Mouse (Mus musculus) spleen, adult 2 months (tissue): Measurements from ENCODE around the gene Rnaseh2a. TPM values are rescaled to one million over a fixed set of nuclear protein-coding genes. Genes with fewer than 3 reads are reported as not detected.

Source experiments
- DNase-seq, 2 experiments: peaks; one replicate each; pipeline versions ENCODE4 v3.0.0 to v3.0.0-alpha.2; 2012 to 2021; ENCODE audit warnings: low spot score in 2 of 2, low read depth in 1 of 2
- H3K27ac ChIP-seq: fragments of 200-500 bp; 2 replicates; pipeline ENCODE4 v1.5.1; 2012; ENCODE audit warnings: low read length, inconsistent platforms; ENCODE audit not compliant: insufficient read depth
- H3K27me3 ChIP-seq: fragments of 200-500 bp; 2 replicates; pipeline ENCODE4 v1.6.1; 2012; ENCODE audit warnings: mild to moderate bottlenecking, moderate library complexity, low read length, inconsistent platforms; ENCODE audit not compliant: control insufficient read depth, insufficient read depth
- H3K36me3 ChIP-seq: fragments of 200-500 bp; 2 replicates; pipeline ENCODE4 v1.6.1; 2012; ENCODE audit warnings: mild to moderate bottlenecking, low read length, inconsistent platforms; ENCODE audit not compliant: control insufficient read depth, insufficient read depth
- H3K4me1 ChIP-seq: fragments of 200-500 bp; 2 replicates; pipeline ENCODE4 v1.6.1; 2011; ENCODE audit warnings: inconsistent platforms; ENCODE audit not compliant: control insufficient read depth, insufficient read depth, insufficient read length
- H3K4me3 ChIP-seq: fragments of 200-500 bp; 2 replicates; pipeline ENCODE4 v1.5.1; 2011; ENCODE audit warnings: mild to moderate bottlenecking, inconsistent platforms; ENCODE audit not compliant: insufficient read depth, insufficient read length; ENCODE audit errors: extremely low read depth
- CTCF ChIP-seq: fragments of 200-500 bp; IDR thresholded peaks from 2 replicates; pipeline ENCODE4 v1.5.1; 2011; ENCODE audit warnings: mild to moderate bottlenecking, inconsistent platforms; ENCODE audit not compliant: insufficient read depth, insufficient read length, insufficient replicate concordance; ENCODE audit errors: extremely low read depth
- POLR2A ChIP-seq: fragments of 200-500 bp; IDR thresholded peaks from 2 replicates; pipeline ENCODE4 v1.6.1; 2011; ENCODE audit warnings: low read depth, low read length, inconsistent platforms
- WGBS: fragments of 180-500 bp; shearing (Covaris S2); methylation state at CpG from one replicate; pipeline ENCODE4 v1.1.7; 2018; 5-methylcytosine and 5-hydroxymethylcytosine counted together
- polyA plus RNA-seq: library from polyadenylated mRNA; depleted of rRNA; stranded (reverse); fragments of >200 nt; gene quantifications from 2 replicates; pipeline ENCODE4 v1.2.3, GENCODE M21; 2012

Rnaseh2a gene
- polyA plus RNA-seq, 1 experiment, result 34.2 TPM

- DNase-seq, result no peak
- H3K4me1 ChIP-seq, result peaks cover 32% of the 10 kb centered on the region
- H3K27me3 ChIP-seq, result no peaks in the 10 kb centered on the region
- WGBS, result 3% methylated on average over 23 of the region's 23 CpGs
- no peaks in the 10 kb centered on the region for H3K36me3 ChIP-seq
- H3K4me3 ChIP-seq, result peak overlapping the region; percentile 64
- peak overlapping the region; percentile 89 for H3K27ac ChIP-seq
- TF ChIP-seq CTCF, result no peak
- no peak for TF ChIP-seq POLR2A
Measured at GRCm38 (mm10) chr8:84985049-84985683, 15.6 kb upstream of the Rnaseh2a start.

GRCm38 (mm10) chr8:84984294-84985048 is 14.9 kb upstream of the Rnaseh2a start:
- no peaks in the 10 kb centered on the region for H3K36me3 ChIP-seq
- peak in 1 of 2 experiments; percentile 40 for DNase-seq
- TF ChIP-seq CTCF, result no peak
- no peak for TF ChIP-seq POLR2A
- H3K27me3 ChIP-seq, result no peaks in the 10 kb centered on the region
- H3K4me3 ChIP-seq, result no peak overlapping the region
- peaks cover 35% of the 10 kb centered on the region for H3K4me1 ChIP-seq
- WGBS, result 33% methylated on average over 16 of the region's 16 CpGs
- peak overlapping the region; percentile 89 for H3K27ac ChIP-seq

- no peak for TF ChIP-seq POLR2A
- no peak for TF ChIP-seq CTCF
- no peaks in the 10 kb centered on the region for H3K27me3 ChIP-seq
- H3K4me3 ChIP-seq, result no peak overlapping the region
- no peaks in the 10 kb centered on the region for H3K36me3 ChIP-seq
- WGBS, result 14% methylated on average over 3 of the region's 3 CpGs
- peaks cover 37% of the 10 kb centered on the region for H3K4me1 ChIP-seq
- DNase-seq, result no peak
- peak overlapping the region; percentile 78 for H3K27ac ChIP-seq
Measured at GRCm38 (mm10) chr8:84982499-84983011, 13.0 kb upstream of the Rnaseh2a start.

- WGBS, result 44% methylated on average over 15 of the region's 15 CpGs
- Histone ChIP-seq H3K4me1 (peaks cover 37% of the 10 kb centered on the region), H3K36me3 (no peaks in the 10 kb centered on the region), H3K4me3 (no peak overlapping the region), H3K27me3 (no peaks in the 10 kb centered on the region), H3K27ac (peak overlapping the region; percentile 78)
- DNase-seq, result no peak
- TF ChIP-seq POLR2A, result no peak
- no peak for TF ChIP-seq CTCF
Measured at GRCm38 (mm10) chr8:84981644-84982498, 12.3 kb upstream of the Rnaseh2a start.

- Histone ChIP-seq H3K4me1 (peaks cover 37% of the 10 kb centered on the region), H3K27ac (peak overlapping the region; percentile 96), H3K36me3 (no peaks in the 10 kb centered on the region), H3K4me3 (peak overlapping the region; percentile 50; the same call in 1 of the 2 replicates), H3K27me3 (no peaks in the 10 kb centered on the region)
- 28% methylated on average over 11 of the region's 11 CpGs for WGBS
- TF ChIP-seq POLR2A (no peak), CTCF (no peak)
- DNase-seq, result peak in 1 of 2 experiments; percentile 53
Measured at GRCm38 (mm10) chr8:84980622-84981358, 11.2 kb upstream of the Rnaseh2a start.
